Mouse (Mus musculus): Measurements from ENCODE around the gene E4f1. TPM values are rescaled to one million over a fixed set of nuclear protein-coding genes. Genes with fewer than 3 reads are reported as not detected.

E4f1 gene
- total RNA-seq, 2 experiments from 2014 or later, result 10.8 to 17.3 TPM

- no peak for DNase-seq
Observed at GRCm38 (mm10) chr17:24415011-24415410, 55.1 kb downstream of the E4f1 start.

GRCm38 (mm10) chr17:24414230-24414976 is 55.7 kb downstream of the E4f1 start, which contains the start of gene Rnps1:
Gene Rnps1 (plus strand): TSS chr17:24414565.
- DNase-seq, result peak; percentile 92

DNA sequence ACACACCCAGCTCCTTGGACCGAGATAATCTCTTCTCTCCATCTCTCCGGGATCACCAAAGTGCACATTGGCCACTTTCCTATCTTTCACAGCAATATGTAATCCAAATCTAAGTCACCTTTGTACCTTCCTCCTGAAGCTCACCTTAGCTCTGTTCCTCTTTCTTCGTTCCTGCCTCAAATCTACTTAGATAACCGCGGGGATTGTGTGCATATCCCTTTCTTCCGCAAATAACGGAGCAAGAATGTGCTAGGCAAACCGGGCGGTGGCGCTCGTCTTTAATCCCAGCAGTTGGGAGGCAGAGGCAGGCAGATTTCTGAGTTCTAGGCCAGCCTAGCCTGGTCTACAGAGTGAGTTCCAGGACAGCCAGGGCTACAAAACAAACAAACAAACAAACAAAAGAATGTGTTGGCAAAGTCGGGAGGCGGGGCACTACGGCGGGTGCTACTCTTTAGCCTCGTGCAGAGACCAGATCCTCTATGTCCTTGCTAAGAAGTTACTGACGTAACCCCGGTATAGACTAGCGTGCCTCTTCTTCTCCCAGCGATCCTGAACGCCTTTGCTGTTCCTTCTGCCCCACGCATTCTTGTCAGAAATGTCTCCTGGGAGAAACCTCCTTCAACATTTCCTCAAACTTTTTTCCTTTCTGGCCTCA is 56.4 kb downstream of the E4f1 start:
- DNase-seq, result no peak

DNA sequence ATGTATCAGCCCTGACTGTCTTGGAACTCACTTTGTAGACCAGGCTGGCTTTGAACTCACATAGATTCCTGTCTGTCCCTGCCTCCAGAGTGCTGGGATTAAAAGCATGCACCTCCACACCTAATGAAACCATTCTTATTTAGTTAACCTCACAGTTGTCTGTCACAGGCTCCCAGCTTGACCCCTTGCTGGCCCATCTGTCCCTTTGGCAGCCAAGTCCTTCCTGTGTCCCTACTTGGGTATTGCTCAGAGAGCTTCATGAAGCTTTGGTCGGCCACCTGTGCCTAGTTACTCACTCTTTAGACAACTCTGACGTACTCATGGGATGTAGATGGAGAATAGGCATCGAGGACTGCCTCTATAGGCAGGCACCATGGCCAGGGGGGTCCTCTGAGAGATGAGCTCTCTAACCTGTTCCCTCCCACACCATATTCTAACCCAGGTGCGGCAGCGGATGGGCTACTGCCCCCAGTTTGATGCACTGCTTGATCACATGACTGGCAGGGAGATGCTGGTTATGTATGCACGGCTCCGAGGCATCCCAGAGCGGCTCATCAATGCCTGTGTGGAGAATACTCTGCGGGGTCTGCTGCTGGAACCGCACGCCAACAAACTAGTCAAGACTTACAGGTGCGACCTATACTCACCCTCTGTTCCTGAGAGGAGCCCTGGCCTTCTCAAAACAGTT is 62.9 kb downstream of the E4f1 start:
- DNase-seq, result no peak

GRCm38 (mm10) chr17:24402371-24402770 is 67.7 kb downstream of the E4f1 start:
- DNase-seq, result no peak

DNA sequence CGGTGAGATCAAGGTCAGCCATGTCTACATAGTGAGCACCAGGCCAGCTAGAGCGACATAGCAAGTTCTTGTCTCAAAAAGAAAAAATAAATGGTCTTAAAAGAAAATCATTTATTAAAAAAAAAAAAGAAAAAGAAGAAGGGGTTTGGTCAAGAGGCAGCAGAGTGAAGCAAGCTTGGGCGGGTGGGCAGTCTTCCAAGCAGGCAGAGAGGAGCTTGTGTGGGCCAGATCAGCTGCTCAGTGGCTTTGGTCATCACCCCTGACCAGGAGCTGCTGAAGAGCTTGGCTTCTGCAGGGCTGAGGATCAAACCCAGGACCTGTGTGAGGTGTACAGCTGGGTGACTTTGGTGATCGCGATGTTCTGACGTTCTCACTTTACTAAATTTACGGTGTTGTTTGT is 75.7 kb downstream of the E4f1 start:
- peak; percentile 34 for DNase-seq

Other genes starting within 250 kb of the E4f1 start
- gene Tedc2, start 249.5 kb downstream of the E4f1 start, total RNA-seq (2021), result 1 to 10 TPM; 2.5 to 4.0 TPM
- gene Ccnf, start 218.8 kb downstream of the E4f1 start, total RNA-seq (2021), result 1 to 10 TPM; 5.0 to 8.2 TPM
- gene Abca17, start 119.2 kb downstream of the E4f1 start, total RNA-seq (2021), result under 1 TPM in 1 of 2 experiments, not detected in 1; 0.05 TPM
- 10 to 100 TPM; 10.2 to 11.4 TPM for gene Abca3, start 118.4 kb downstream of the E4f1 start, total RNA-seq (2021)
- 10 to 100 TPM; 59.1 to 67.5 TPM for gene Rnps1, start 55.7 kb downstream of the E4f1 start, total RNA-seq (2021)
- 100 to 1,000 TPM; 147 to 161 TPM for gene Eci1, start 43.7 kb downstream of the E4f1 start, total RNA-seq (2021)
- gene Dnase1l2, start 27.2 kb downstream of the E4f1 start, total RNA-seq (2021), result 1 to 10 TPM in 1 of 2 experiments, under 1 TPM in 1; 0.63 to 1.7 TPM
- gene Pgp, start 79 bp upstream of the E4f1 start, total RNA-seq (2021), result 10 to 100 TPM; 34.1 to 39.2 TPM
- gene Bricd5, start 3.6 kb upstream of the E4f1 start, total RNA-seq (2021), result under 1 TPM; 0.65 to 0.73 TPM
- gene Mlst8, start 8.8 kb upstream of the E4f1 start, total RNA-seq (2021), result 10 to 100 TPM; 10.8 to 12.1 TPM
- gene Caskin1, start 18.3 kb upstream of the E4f1 start, total RNA-seq (2021), result under 1 TPM; 0.56 to 0.68 TPM
- gene Traf7, start 57.6 kb upstream of the E4f1 start, total RNA-seq (2021), result 10 to 100 TPM; 47.2 to 60.9 TPM
- under 1 TPM; 0.18 to 0.47 TPM for gene Rab26, start 63.9 kb upstream of the E4f1 start, total RNA-seq (2021)
- gene Pkd1, start 79.5 kb upstream of the E4f1 start, total RNA-seq (2021), result 10 to 100 TPM; 34.6 to 49.1 TPM
- gene Tsc2, start 162.3 kb upstream of the E4f1 start, total RNA-seq (2021), result 10 to 100 TPM; 51.7 to 61.1 TPM
- gene Nthl1, start 162.4 kb upstream of the E4f1 start, total RNA-seq (2021), result 1 to 10 TPM; 4.3 TPM
- 10 to 100 TPM; 30.1 to 33.4 TPM for gene Slc9a3r2, start 180.0 kb upstream of the E4f1 start, total RNA-seq (2021)
- gene Npw, start 188.1 kb upstream of the E4f1 start, total RNA-seq (2021), result not detected
- gene Zfp598, start 199.4 kb upstream of the E4f1 start, total RNA-seq (2021), result 10 to 100 TPM; 18.0 to 21.0 TPM
- under 1 TPM; 0.16 to 0.52 TPM for gene Syngr3, start 219.6 kb upstream of the E4f1 start, total RNA-seq (2021)
- 10 to 100 TPM; 22.2 to 24.6 TPM for gene Gfer, start 225.8 kb upstream of the E4f1 start, total RNA-seq (2021)
- 1 to 10 TPM; 1.6 to 1.9 TPM for gene Noxo1, start 225.9 kb upstream of the E4f1 start, total RNA-seq (2021)
- gene Tbl3, start 237.3 kb upstream of the E4f1 start, total RNA-seq (2021), result 10 to 100 TPM; 16.7 to 19.4 TPM
- gene Rnf151, start 247.8 kb upstream of the E4f1 start, total RNA-seq (2021), result not detected
- gene Rps2, start 247.8 kb upstream of the E4f1 start, total RNA-seq (2021), result 100 to 1,000 TPM; 732 to 736 TPM